Mouse (Mus musculus) layer of hippocampus, postnatal 14 days (tissue): ENCODE results near the gene Eri2. TPM values are rescaled to one million over a fixed set of nuclear protein-coding genes. Genes with fewer than 3 reads are reported as not detected.

Experiments
- DNase-seq, 2 experiments: peaks; one replicate each; pipeline ENCODE4 v3.0.0; 2021 to 2022; ENCODE audit warnings: low spot score in 2 of 2, mixed read lengths in 1 of 2
- long read RNA-seq, 2 experiments: library from polyadenylated mRNA; stranded (forward); transcript quantifications; one replicate each; pipeline ENCODE4 v2.0.0; 2021
- total RNA-seq, 2 experiments: library from RNA; stranded (reverse); gene quantifications; 2 replicates each; pipeline ENCODE4 v1.2.3; 2021

Eri2 gene
- total RNA-seq = 1 to 10 TPM; 6.1 to 7.7 TPM
- long read RNA-seq, experiment 1, partial matches to known transcripts = 1 of 6 reads
- long read RNA-seq, experiment 1, other reads (novel, unspliced or antisense) = 2 of 6 reads
- long read RNA-seq, experiment 2, partial matches to known transcripts = 0 of 7 reads
- long read RNA-seq, experiment 2, other reads (novel, unspliced or antisense) = 3 of 7 reads

- DNase-seq = peak; percentile 71 to 74
Measured at GRCm38 (mm10) chr7:119793586-119794250, at the start of gene Eri2, which contains the start of gene Rexo5. Gene Eri2 (minus strand): TSS chr7:119794058. Gene Rexo5 (plus strand): TSS chr7:119794006.

DNA sequence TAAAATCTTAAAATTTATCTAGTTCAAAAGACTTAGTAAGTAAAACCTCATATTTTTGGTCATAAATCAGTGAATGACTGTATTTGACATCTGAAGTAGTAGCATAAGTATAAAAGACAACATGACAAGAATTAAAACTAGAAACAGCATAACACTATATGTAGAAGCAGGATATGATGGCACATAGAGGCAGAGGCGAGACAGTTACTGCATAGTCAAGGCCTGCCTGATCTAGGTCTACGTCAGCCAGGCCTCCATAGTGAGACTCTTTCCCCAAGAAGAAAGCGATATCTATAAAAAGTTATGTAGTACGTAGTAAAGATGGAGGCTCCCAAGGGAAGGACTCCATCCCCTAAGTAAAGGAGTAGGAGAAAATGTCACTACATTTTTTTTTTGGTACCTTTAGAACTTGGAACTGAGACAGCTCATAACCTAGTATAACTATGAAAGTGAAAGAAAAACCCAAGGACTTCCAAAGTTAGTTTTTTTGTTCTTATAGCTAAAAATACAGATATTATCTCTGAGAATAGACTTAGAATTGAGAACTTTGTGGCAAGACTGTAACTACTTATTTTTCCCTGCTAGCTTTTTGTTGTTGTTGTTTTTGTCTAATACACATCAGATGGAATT, 48.1 kb upstream of the Eri2 start:
- DNase-seq = no peak

GRCm38 (mm10) chr7:119835996-119836777, 42.3 kb upstream of the Eri2 start:
- no peak for DNase-seq

DNA sequence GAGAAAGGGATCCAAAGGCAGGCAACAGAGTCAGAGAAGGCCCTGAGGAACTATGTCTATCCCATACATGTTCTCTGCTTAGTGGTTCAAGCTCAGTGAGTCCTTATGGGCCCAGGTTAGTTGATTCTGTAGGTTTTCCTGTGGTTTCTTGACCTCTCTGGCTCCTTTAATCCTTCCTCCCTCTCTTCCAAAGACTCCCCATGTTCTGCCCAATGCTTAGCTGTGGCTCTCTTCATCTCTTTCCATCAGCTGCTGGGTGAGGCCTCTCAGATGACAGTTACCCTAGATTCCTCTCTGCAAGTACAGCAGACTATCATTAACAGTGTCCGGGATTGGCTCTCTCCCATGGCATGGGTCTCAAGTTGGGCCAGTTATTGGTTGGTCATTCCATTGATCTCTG, 41.5 kb upstream of the Eri2 start:
- no peak for DNase-seq

GRCm38 (mm10) chr7:119808723-119809122, 14.9 kb upstream of the Eri2 start:
- DNase-seq = no peak

DNA sequence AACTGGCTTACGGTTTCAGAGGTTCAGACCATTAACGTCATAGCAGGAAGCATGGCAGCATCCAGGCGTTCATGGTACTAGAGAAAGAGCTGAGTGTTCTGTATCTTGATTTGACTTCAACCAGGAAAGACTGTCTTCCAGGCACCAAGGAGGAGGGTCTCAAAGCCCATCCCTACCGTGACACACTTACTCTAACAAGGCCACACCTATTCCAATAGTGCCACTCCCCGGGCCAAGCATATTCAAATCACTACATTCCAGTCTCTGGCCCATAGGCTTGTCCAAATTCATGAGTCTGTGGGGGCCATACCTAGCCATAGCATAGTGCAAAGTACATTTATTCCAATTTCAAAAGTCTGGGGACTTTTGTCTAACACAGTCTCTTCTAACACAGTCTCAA, 13.5 kb upstream of the Eri2 start:
- no peak for DNase-seq

DNA sequence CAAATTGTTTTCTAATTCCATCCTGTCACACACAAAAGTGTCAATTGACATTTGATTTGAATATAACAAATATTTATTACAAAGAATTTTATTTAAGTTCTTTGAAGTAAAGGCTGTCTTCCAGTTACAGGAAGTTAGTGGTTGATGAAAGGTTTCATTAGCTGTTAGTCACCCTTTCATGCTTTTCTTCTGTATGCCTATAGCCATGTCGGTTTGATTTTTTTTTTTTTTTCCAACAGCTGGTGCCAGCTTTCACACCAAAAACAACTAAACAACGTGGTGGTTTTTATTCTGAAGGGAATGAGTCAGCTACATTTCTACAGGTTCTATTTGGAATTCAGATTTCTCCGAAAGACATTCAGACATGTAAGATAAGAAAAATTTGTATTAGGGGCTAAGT, 7.1 kb upstream of the Eri2 start:
- no peak for DNase-seq

- DNase-seq = no peak
Measured at GRCm38 (mm10) chr7:119800488-119800887, 6.6 kb upstream of the Eri2 start.

GRCm38 (mm10) chr7:119795311-119795710, 1.5 kb upstream of the Eri2 start:
- no peak for DNase-seq

DNA sequence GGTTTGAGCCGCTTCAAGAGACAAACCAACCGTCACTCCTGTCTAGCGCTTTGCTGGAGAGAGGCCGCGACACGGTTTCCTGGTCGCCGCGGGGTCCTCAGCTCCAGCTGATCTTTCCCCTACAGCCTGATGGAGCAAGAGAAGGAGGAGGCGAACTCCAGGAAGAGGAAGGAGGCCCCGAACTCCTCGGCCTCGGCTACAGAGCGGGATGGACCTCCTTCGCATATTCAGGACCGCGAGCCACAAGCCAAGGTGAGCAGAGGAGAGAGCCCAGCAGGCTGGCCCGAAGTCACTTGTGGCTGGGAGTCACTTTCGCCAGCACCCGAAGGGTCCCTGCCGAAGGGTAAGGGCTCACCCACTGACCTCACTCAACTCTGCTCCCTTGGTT, 387 bp upstream of the Eri2 start:
- no peak for DNase-seq

- no peak for DNase-seq
Measured at GRCm38 (mm10) chr7:119789024-119789423, 4.8 kb downstream of the Eri2 start.

GRCm38 (mm10) chr7:119784908-119785307, 8.9 kb downstream of the Eri2 start:
- DNase-seq = no peak

DNA sequence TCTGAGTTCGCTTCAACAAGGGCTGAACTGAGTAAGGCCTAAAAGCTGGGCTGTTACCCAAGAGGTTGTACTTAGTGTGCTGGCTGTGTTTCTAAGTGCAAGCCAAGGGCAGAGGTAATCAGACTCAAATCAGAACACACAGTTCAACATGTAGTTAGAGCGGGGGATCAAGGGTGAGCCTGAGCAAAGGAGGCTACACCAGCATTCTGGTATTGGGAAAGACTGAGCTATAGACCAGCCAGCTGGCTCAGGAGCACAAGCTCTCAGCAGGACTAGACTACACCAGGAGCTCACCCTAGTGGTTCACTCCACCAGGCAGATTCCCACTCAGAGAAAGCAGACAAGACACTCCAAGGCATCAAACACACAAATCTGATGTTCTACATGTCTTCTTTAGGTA, 10.4 kb downstream of the Eri2 start:
- no peak for DNase-seq

- DNase-seq = no peak
Measured at GRCm38 (mm10) chr7:119769895-119770294, 24.0 kb downstream of the Eri2 start.

- DNase-seq = no peak
Measured at GRCm38 (mm10) chr7:119766996-119767395, 26.9 kb downstream of the Eri2 start.

DNA sequence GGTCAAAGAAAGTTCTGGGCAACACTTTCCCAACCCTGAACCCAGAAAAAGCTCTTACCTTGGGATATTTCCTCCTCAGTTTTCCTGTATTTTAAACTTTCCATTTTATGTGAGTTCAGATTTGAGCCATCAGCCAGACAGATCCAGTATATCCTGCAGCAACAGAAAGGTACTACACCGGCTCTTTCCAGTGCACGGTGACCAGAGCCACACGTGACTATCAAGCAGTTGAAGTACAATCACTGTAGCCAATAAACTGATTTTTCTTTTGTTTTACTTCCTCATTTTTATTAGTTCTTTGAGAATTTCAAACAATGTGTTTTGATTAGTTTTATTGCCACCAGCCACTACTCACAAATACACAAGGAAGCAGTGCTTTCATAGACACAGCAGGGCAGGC, 29.5 kb downstream of the Eri2 start:
- no peak for DNase-seq

DNA sequence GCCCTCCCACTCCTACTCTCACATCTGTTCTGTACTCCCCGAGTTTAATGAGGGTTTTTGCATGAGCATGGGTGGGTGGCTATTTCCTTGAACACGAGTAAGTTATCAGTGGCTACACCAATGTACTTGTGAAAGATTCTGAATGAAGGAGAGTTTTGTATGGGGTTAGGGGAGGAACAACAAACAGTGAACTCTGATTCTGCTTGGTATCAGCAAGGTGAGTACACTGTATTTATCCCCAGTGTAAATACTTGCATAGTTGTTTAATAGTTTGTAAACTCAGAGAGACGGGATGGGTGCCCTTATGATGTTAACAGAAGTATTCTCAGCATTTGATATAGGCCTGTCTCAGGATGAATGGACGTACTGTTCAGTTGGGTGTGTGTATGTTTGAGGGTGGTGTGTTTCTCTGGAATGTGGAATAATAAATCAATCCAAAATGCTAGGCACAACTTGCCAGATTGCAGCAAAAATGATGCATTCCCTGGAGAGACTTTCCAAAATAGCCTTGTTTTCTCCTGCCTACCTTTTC, 31.6 kb downstream of the Eri2 start:
- no peak for DNase-seq

DNA sequence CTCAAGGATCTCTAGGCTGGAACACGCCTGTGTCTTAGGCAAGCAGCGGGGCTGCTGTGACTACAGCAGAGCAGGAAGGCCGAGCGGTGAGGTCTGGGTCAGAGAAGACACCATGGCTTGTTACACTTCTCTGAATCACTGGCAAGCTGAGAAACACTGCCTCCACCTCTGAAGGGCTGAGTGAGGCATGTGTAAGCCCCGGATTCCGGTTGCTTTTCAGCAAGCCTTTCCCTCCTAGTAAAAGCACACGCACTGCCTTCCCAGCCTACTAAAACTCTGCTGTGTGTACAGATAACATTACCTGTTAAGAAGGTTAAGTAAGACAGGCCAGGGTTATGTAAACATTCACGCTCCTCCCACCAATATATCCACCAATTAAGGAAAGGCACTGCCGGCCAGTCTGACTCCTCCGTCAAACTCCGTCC, 33.3 kb downstream of the Eri2 start, which contains the start of gene Acsm3:
TSS of gene Acsm3 (plus strand) at position 397 of the 425 bp plus-strand sequence.
- no peak for DNase-seq

GRCm38 (mm10) chr7:119753696-119754095, 40.2 kb downstream of the Eri2 start:
- no peak for DNase-seq

- DNase-seq = no peak
Measured at GRCm38 (mm10) chr7:119749942-119750341, 43.9 kb downstream of the Eri2 start.

- DNase-seq = no peak
Measured at GRCm38 (mm10) chr7:119748761-119749160, 45.1 kb downstream of the Eri2 start.
